Mouse (Mus musculus) intestine, embryonic 16.5 days (tissue): Measurements from ENCODE around the gene Adamts18. TPM values are rescaled to one million over a fixed set of nuclear protein-coding genes. Genes with fewer than 3 reads are reported as not detected.

Experiments
- ATAC-seq: fragments of 200-750 bp; cut with Nextera tagmentation; 2 replicates; pipeline ENCODE4 v1.8.0; 2017; ENCODE audit warnings: moderate TSS enrichment, moderate library complexity
- H3K27ac ChIP-seq: fragments of 300-500 bp; sonication (generic); 2 replicates; pipeline ENCODE4 v1.5.1; 2014; ENCODE audit warnings: mild to moderate bottlenecking, low read length
- H3K27me3 ChIP-seq: fragments of 300-500 bp; sonication (generic); replicated peaks from 2 replicates; pipeline ENCODE4 v1.6.1; 2014; ENCODE audit warnings: low read length, control low read depth, mixed read lengths; ENCODE audit not compliant: control insufficient read depth, insufficient read depth
- H3K36me3 ChIP-seq: fragments of 300-500 bp; sonication (generic); 2 replicates; pipeline ENCODE4 v1.6.1; 2014; ENCODE audit warnings: low read length, control low read depth; ENCODE audit not compliant: control insufficient read depth, insufficient read depth
- H3K4me1 ChIP-seq: fragments of 300-500 bp; sonication (generic); 2 replicates; pipeline ENCODE4 v1.6.1; 2014; ENCODE audit warnings: low read length, control low read depth, mixed read lengths; ENCODE audit not compliant: control insufficient read depth, insufficient read depth
- H3K4me2 ChIP-seq: fragments of 300-500 bp; sonication (generic); 2 replicates; pipeline ENCODE4 v1.6.1; 2014; ENCODE audit warnings: low read depth, low read length, control low read depth
- H3K4me3 ChIP-seq: fragments of 300-500 bp; sonication (generic); 2 replicates; pipeline ENCODE4 v1.5.1; 2014; ENCODE audit warnings: mild to moderate bottlenecking, low read length
- H3K9ac ChIP-seq: fragments of 300-500 bp; sonication (generic); 2 replicates; pipeline ENCODE4 v1.6.1; 2014; ENCODE audit warnings: low read depth, low read length
- H3K9me3 ChIP-seq: fragments of 300-500 bp; sonication (generic); 2 replicates; pipeline ENCODE4 v1.6.1; 2016; ENCODE audit warnings: low read length, control low read depth; ENCODE audit not compliant: control insufficient read depth
- WGBS: fragments of 180-500 bp; shearing (Covaris S2); extraction: QIAGEN DNeasy Blood & Tissue Kit; methylation state at CpG from one replicate; pipeline ENCODE4 v1.1.7; 2014; 5-methylcytosine and 5-hydroxymethylcytosine counted together
- polyA plus RNA-seq: library from polyadenylated mRNA; unstranded; fragments of >200 nt; fragmentation: Nextera tagmentation; extraction: Ambion mirVana; gene quantifications from 2 replicates; pipeline ENCODE4 v1.2.1, GENCODE M21; 2015

Gene Adamts18
- polyA plus RNA-seq, 1 experiment from 2014 or later: 0.15 TPM

DNA sequence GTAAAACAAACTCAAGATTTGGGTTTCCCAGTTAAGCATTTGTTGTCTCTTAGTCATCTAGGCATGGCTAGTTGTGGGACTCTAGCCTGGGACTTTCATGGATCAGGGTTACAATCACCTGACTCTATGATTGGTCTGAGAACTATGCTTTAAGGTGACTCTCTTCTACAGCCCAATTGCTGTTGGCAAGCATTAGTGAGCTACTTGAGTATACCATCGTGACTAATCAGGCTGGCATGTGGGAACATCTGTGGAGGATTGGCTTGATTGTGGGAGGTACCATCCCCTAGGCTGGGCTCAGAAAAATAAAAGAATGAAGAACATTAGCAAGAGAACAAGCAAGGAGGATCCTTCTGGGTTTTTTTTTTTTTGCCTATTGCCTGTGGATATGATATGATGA lies 171.7 kb downstream of the Adamts18 start:
- no peak overlapping the region for H3K4me3 ChIP-seq
- no peak overlapping the region for H3K4me2 ChIP-seq
- no peaks in the 10 kb centered on the region for H3K36me3 ChIP-seq
- no peak overlapping the region for H3K27ac ChIP-seq
- 90% methylated on average over 1 of the region's 1 CpGs for WGBS
- no peaks in the 10 kb centered on the region for H3K9me3 ChIP-seq
- H3K27me3 ChIP-seq: no peaks in the 10 kb centered on the region
- H3K4me1 ChIP-seq: no peaks in the 10 kb centered on the region
- no peak for ATAC-seq
- H3K9ac ChIP-seq: no peak overlapping the region

GRCm38 (mm10) chr8:113675281-113675680 lies 173.3 kb downstream of the Adamts18 start:
- WGBS: 48% methylated on average over 2 of the region's 2 CpGs
- Histone ChIP-seq H3K9ac (no peak overlapping the region), H3K9me3 (no peaks in the 10 kb centered on the region), H3K27ac (no peak overlapping the region), H3K4me2 (no peak overlapping the region), H3K27me3 (no peaks in the 10 kb centered on the region), H3K4me1 (no peaks in the 10 kb centered on the region), H3K4me3 (no peak overlapping the region), H3K36me3 (no peaks in the 10 kb centered on the region)
- ATAC-seq: no peak

GRCm38 (mm10) chr8:113674611-113675010 lies 173.9 kb downstream of the Adamts18 start:
- WGBS: 60% methylated on average over 3 of the region's 3 CpGs
- no peak for ATAC-seq

DNA sequence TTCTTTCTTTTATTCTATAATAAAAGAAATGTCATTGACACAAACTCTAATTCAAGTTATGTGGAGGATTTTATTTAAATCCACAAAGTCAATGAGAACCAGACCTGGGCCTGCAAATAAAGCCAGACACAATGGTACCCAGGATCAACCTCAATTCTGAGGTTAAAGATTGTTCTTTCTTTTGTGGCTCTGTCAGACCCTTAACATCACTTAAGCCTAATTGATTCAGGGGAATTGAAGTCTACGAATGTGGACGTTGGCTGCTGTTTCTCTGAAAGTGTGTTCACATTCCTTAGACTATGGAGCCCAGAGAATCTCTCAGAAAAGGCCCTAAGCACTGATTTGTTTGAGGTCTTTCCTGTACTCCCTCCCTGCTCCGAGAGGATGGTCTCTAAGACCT lies 175.2 kb downstream of the Adamts18 start:
- H3K27ac ChIP-seq: no peak overlapping the region
- no peaks in the 10 kb centered on the region for H3K27me3 ChIP-seq
- no peak overlapping the region for H3K4me2 ChIP-seq
- 60% methylated on average over 3 of the region's 3 CpGs for WGBS
- no peaks in the 10 kb centered on the region for H3K9me3 ChIP-seq
- H3K4me3 ChIP-seq: no peak overlapping the region
- H3K4me1 ChIP-seq: no peaks in the 10 kb centered on the region
- no peaks in the 10 kb centered on the region for H3K36me3 ChIP-seq
- no peak overlapping the region for H3K9ac ChIP-seq
- ATAC-seq: no peak

More at GRCm38 (mm10) chr8:113674611-113675010, 173.9 kb downstream of the Adamts18 start:
- H3K9me3 ChIP-seq: no peaks in the 10 kb centered on the region
- H3K27ac ChIP-seq: no peak overlapping the region
- H3K36me3 ChIP-seq: no peaks in the 10 kb centered on the region
- H3K4me2 ChIP-seq: no peak overlapping the region
- no peaks in the 10 kb centered on the region for H3K4me1 ChIP-seq
- H3K9ac ChIP-seq: no peak overlapping the region
- no peak overlapping the region for H3K4me3 ChIP-seq
- H3K27me3 ChIP-seq: no peaks in the 10 kb centered on the region

DNA sequence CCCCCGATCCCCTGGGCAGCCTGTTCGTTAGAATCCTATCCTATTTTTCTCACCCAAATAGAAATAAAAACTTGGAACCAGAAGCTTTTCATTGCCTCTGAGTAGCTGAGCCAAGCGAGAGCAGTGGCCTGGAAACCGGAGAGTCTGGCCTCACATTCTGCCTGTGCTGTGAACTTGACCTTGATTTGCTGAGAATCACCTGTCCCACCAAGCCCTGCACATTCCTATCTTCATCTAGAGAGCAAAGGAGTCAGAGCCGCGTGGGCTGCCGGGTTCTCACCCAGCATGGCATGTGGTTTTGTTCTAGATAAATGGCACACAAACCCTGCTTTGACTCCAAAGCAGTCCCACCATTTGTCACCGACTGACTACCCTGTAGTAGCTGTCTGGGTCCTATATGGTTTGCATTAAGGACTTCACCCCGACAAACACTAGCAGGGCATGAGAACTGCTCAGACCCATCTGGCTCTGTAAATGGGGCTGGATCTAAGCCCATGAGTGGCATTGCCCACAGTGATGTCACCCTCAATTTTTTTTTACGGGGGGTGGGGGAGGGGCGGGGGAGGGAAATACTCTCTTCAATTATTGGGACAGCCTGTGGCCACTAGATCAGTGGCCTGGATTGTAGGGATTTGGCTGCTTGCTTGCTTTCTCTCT lies 175.8 kb downstream of the Adamts18 start:
- Histone ChIP-seq H3K9me3 (no peaks in the 10 kb centered on the region), H3K27me3 (no peaks in the 10 kb centered on the region), H3K4me1 (no peaks in the 10 kb centered on the region), H3K36me3 (no peaks in the 10 kb centered on the region), H3K4me3 (no peak overlapping the region), H3K4me2 (no peak overlapping the region), H3K27ac (no peak overlapping the region), H3K9ac (no peak overlapping the region)
- ATAC-seq: no peak
- WGBS: 82% methylated on average over 11 of the region's 11 CpGs

- H3K27me3 ChIP-seq: no peaks in the 10 kb centered on the region
- H3K36me3 ChIP-seq: no peaks in the 10 kb centered on the region
- 75% methylated on average over 10 of the region's 10 CpGs for WGBS
- H3K4me2 ChIP-seq: no peak overlapping the region
- no peak for ATAC-seq
- H3K9me3 ChIP-seq: no peaks in the 10 kb centered on the region
- no peak overlapping the region for H3K9ac ChIP-seq
- H3K27ac ChIP-seq: no peak overlapping the region
- H3K4me1 ChIP-seq: no peaks in the 10 kb centered on the region
- H3K4me3 ChIP-seq: no peak overlapping the region
These were observed 178.6 kb downstream of the Adamts18 start for GRCm38 (mm10) chr8:113669924-113670323.

- no peak overlapping the region for H3K9ac ChIP-seq
- no peaks in the 10 kb centered on the region for H3K9me3 ChIP-seq
- no peak for ATAC-seq
- WGBS: 71% methylated on average over 16 of the region's 16 CpGs
- no peak overlapping the region for H3K4me2 ChIP-seq
- H3K27me3 ChIP-seq: no peaks in the 10 kb centered on the region
- H3K36me3 ChIP-seq: no peaks in the 10 kb centered on the region
- no peak overlapping the region for H3K27ac ChIP-seq
- H3K4me1 ChIP-seq: no peaks in the 10 kb centered on the region
- no peak overlapping the region for H3K4me3 ChIP-seq
These were observed 181.7 kb downstream of the Adamts18 start for GRCm38 (mm10) chr8:113666714-113667432.

DNA sequence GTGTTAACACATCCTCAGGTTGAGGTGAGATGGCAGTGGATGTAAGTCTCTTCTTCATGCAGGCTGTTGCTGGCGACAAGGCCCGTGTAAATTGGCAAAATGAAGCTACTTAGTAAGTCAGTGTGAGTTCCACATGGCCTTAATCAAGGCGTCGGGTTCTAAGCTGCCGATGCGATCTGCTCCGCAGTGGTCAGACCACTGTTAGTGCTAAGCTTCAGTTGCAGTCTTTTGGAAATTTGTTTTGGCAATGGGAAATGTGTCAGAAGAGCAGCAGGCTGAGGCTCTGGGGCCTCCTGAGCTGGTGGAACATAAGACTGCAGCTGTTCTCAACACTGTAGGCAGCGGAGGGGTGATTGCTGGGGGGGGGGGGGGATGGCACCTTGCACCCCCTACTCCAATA lies 182.6 kb downstream of the Adamts18 start:
- Histone ChIP-seq H3K4me1 (no peaks in the 10 kb centered on the region), H3K9me3 (no peaks in the 10 kb centered on the region)
- WGBS: 68% methylated on average over 8 of the region's 8 CpGs

DNA sequence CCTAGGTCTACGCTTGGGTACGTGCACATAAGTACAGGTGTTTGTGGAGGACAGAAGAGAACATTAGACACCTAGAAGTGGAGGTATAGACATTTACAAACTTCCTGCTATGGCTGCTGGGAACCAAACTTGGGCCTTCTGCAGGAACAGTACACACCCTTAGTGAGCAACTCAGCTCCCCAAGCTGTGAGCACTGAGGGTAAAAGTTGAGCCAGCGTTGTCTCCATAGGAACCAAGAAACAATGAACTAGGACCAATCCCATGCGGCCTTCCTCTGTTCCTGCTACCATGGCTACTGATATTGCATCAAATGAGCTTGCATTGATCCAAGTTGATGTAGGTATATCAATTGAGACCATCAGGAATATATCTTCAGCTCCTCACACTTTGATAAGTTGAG lies 183.5 kb downstream of the Adamts18 start:
- H3K4me1 ChIP-seq: no peaks in the 10 kb centered on the region
- no peak overlapping the region for H3K27ac ChIP-seq
- H3K9ac ChIP-seq: no peak overlapping the region
- 60% methylated on average over 4 of the region's 4 CpGs for WGBS
- ATAC-seq: no peak
- H3K4me3 ChIP-seq: no peak overlapping the region
- no peaks in the 10 kb centered on the region for H3K9me3 ChIP-seq
- no peak overlapping the region for H3K4me2 ChIP-seq
- no peaks in the 10 kb centered on the region for H3K27me3 ChIP-seq
- H3K36me3 ChIP-seq: no peaks in the 10 kb centered on the region

More for the DNA sequence above, 182.6 kb downstream of the Adamts18 start:
- Histone ChIP-seq H3K27ac (no peak overlapping the region), H3K36me3 (no peaks in the 10 kb centered on the region), H3K9ac (no peak overlapping the region), H3K4me3 (no peak overlapping the region), H3K27me3 (no peaks in the 10 kb centered on the region), H3K4me2 (no peak overlapping the region)
- no peak for ATAC-seq
